9 mouse cellular contexts compared by ENCODE assay signal in genomic region chr13:40901263-40901662, GRCm38 (mm10). TPM values are rescaled to one million over a fixed set of nuclear protein-coding genes. Genes with fewer than 3 reads are reported as not detected.
DNase-seq lines count a peak whose midpoint lies in the region; ATAC-seq and TF ChIP-seq lines count a peak whose summit lies in the region.
"Had no signal": no experiment of that assay in that cellular context is flagged by ENCODE, and none has a peak within 500 bp of the region (broad histone marks: within the 10 kb centered on the region; RNA-seq: fewer than 3 reads in every experiment).

No protein-coding gene starts in this region.

- WGBS in kidney, adult 2 months: 60% methylated on average over 5 of the region's 5 CpGs
- WGBS in kidney, embryonic 15.5 days: 83% methylated on average over 5 of the region's 5 CpGs
- 43% methylated on average over 5 of the region's 5 CpGs for WGBS in cerebellum, adult 2 months

- H3K27me3 ChIP-seq in kidney, adult 2 months (replicated peaks; ENCODE audit: control insufficient read depth, insufficient read depth, low read length): no peaks in the 10 kb centered on the region
- no peaks in the 10 kb centered on the region for H3K27me3 ChIP-seq in kidney, embryonic 15.5 days
- H3K27me3 ChIP-seq in cerebellum, adult 2 months (ENCODE audit: control insufficient read depth, insufficient read depth, low read length): no peaks in the 10 kb centered on the region
- H3K27me3 ChIP-seq: liver, embryonic 15.5 days had no signal

- ATAC-seq in kidney, embryonic 15.5 days (replicated peaks; ENCODE audit: low FRiP score): no peak

- H3K9ac ChIP-seq in kidney, embryonic 15.5 days: no peak overlapping the region
- H3K9ac ChIP-seq: liver, embryonic 15.5 days had no signal

- DNase-seq in kidney, adult 2 months: peak; percentile 78
- DNase-seq in adipocyte (ENCODE audit: low spot score): peak; percentile 80
- peak; percentile 36 to 43 for DNase-seq in heart, adult 9 months (ENCODE audit: low spot score in 2 of 2)
- peak; percentile 51 to 57 for DNase-seq in kidney, postnatal 4 days
- DNase-seq in right cerebral cortex, postnatal 36 days (ENCODE audit: low spot score in 2 of 2): no peak
- no peak for DNase-seq in cerebellum, adult 2 months
- DNase-seq: cerebellum, postnatal 10 days had no signal

- no peak for TF ChIP-seq POLR2A in kidney, adult 2 months (IDR thresholded peaks at IDR 0.05; ENCODE audit: low read depth, low read length)
- no peak for TF ChIP-seq POLR2A in cerebellum, adult 2 months (IDR thresholded peaks at IDR 0.05; ENCODE audit: borderline replicate concordance, insufficient read depth, low read length)

- H3K4me3 ChIP-seq in kidney, adult 2 months (ENCODE audit: insufficient read depth, low read depth, low read length): no peak overlapping the region
- no peak overlapping the region for H3K4me3 ChIP-seq in kidney, embryonic 15.5 days (replicated peaks)
- H3K4me3 ChIP-seq in cerebellum, adult 2 months (replicated peaks; ENCODE audit: insufficient read depth, low read depth, low read length): no peak overlapping the region
- H3K4me3 ChIP-seq: liver, embryonic 15.5 days had no signal

- no peaks in the 10 kb centered on the region for H3K9me3 ChIP-seq in kidney, embryonic 15.5 days (replicated peaks)
- H3K9me3 ChIP-seq: liver, embryonic 15.5 days had no signal

- H3K27ac ChIP-seq in kidney, adult 2 months (ENCODE audit: insufficient read depth, low read depth, low read length): no peak overlapping the region
- no peak overlapping the region for H3K27ac ChIP-seq in kidney, embryonic 15.5 days
- no peak overlapping the region for H3K27ac ChIP-seq in cerebellum, adult 2 months (ENCODE audit: insufficient read depth, low read length)
- H3K27ac ChIP-seq: liver, embryonic 15.5 days had no signal

- peaks cover 6% of the 10 kb centered on the region; the same call in 1 of the 2 replicates for H3K4me1 ChIP-seq in kidney, adult 2 months (ENCODE audit: control insufficient read depth, insufficient read depth, low read length)
- peaks cover 28% of the 10 kb centered on the region for H3K4me1 ChIP-seq in kidney, embryonic 15.5 days
- H3K4me1 ChIP-seq in cerebellum, adult 2 months (ENCODE audit: control insufficient read depth, insufficient read depth, low read length): no peaks in the 10 kb centered on the region

- no peak overlapping the region for H3K4me2 ChIP-seq in kidney, embryonic 15.5 days
- H3K4me2 ChIP-seq: liver, embryonic 15.5 days had no signal

- TF ChIP-seq CTCF in kidney, adult 2 months (conservative IDR thresholded peaks at IDR 0.05; ENCODE audit: insufficient read depth, insufficient read length, low read depth, low read length): no peak
- no peak for TF ChIP-seq CTCF in cerebellum, adult 2 months (IDR thresholded peaks at IDR 0.05; ENCODE audit: borderline replicate concordance, insufficient read depth, low read depth, low read length)

- H3K36me3 ChIP-seq in kidney, adult 2 months (ENCODE audit: control insufficient read depth, insufficient read depth, low read length): no peaks in the 10 kb centered on the region
- no peaks in the 10 kb centered on the region for H3K36me3 ChIP-seq in kidney, embryonic 15.5 days
- H3K36me3 ChIP-seq: liver, embryonic 15.5 days had no signal

RNA-seq across cellular contexts. Expression of gene Gcnt2, which starts 41.7 kb away (rescaled TPM):
- polyA plus RNA-seq in kidney, adult 2 months (2012; rRNA removed): 8.4 and 9.2 TPM in 2 replicates
- 5.7 and 5.8 TPM in 2 replicates for polyA plus RNA-seq in kidney, embryonic 15.5 days (2015; fragmentation: Nextera tagmentation; extraction: Ambion mirVana)
- polyA plus RNA-seq in cerebellum, adult 2 months (2012; rRNA removed): 2.3 and 2.5 TPM in 2 replicates

Comparison
In these comparisons a context has a peak if more than half of its experiments do, and no peak if none do; other contexts are left out.
1. DNase-seq: peak in kidney, adult 2 months (single experiment), adipocyte (single experiment), heart, adult 9 months (2 of 2) and kidney, postnatal 4 days (2 of 2); none in right cerebral cortex, postnatal 36 days (0 of 2) and cerebellum, adult 2 months (0 of 2).